Mouse (Mus musculus) MEL (cell line): ENCODE results near the gene Zbtb46.

Source experiments
- CTCF ChIP-seq, 3 experiments: IDR thresholded peaks in 2 of 3; conservative IDR thresholded peaks in 1 of 3; 2 replicates each; pipeline ENCODE4 v1.5.1; 2011 to 2012; ENCODE audit warnings: low read length in 3 of 3, low read depth in 2 of 3, mild to moderate bottlenecking in 2 of 3, improper control_type of control experiment in 1 of 3, inconsistent platforms in 1 of 3, mixed read lengths in 1 of 3, moderate library complexity in 1 of 3; ENCODE audit not compliant: control insufficient read depth in 1 of 3, insufficient read depth in 1 of 3, poor library complexity in 1 of 3, severe bottlenecking in 1 of 3
- MAFK ChIP-seq: IDR thresholded peaks from 2 replicates; pipeline ENCODE4 v1.6.1; 2011; ENCODE audit warnings: low read depth, mild to moderate bottlenecking, low read length, improper control_type of control experiment, borderline replicate concordance
- POLR2A ChIP-seq, 2 experiments: IDR thresholded peaks; 2 replicates each; pipeline ENCODE4 v1.6.1; 2011 to 2012; ENCODE audit warnings: low read length in 2 of 2, mild to moderate bottlenecking in 2 of 2, control low read depth in 1 of 2, improper control_type of control experiment in 1 of 2, low read depth in 1 of 2, moderate library complexity in 1 of 2; ENCODE audit not compliant: control insufficient read depth in 1 of 2, insufficient read depth in 1 of 2, poor library complexity in 1 of 2
- POLR2AphosphoS2 ChIP-seq: IDR thresholded peaks from 2 replicates; pipeline ENCODE4 v1.6.1; 2011; ENCODE audit warnings: low read length, improper control_type of control experiment
- POLR2AphosphoS5 ChIP-seq: IDR thresholded peaks from 2 replicates; pipeline ENCODE4 v1.6.1; 2012; ENCODE audit warnings: low read depth, borderline replicate concordance, mild to moderate bottlenecking, inconsistent platforms, low read length, moderate library complexity, mixed read lengths
- RAD21 ChIP-seq: IDR thresholded peaks from 2 replicates; pipeline ENCODE4 v1.6.1; 2011; ENCODE audit warnings: mild to moderate bottlenecking, low read depth, low read length, improper control_type of control experiment
- TCF12 ChIP-seq: IDR thresholded peaks from 2 replicates; pipeline ENCODE4 v1.6.1; 2014; ENCODE audit warnings: low read depth, mild to moderate bottlenecking, inconsistent platforms, low read length, improper control_type of control experiment, moderate library complexity

GRCm38 (mm10) chr2:181453274-181453673, 6.0 kb downstream of the Zbtb46 start:
- TF ChIP-seq TCF12 (no peak), POLR2AphosphoS2 (no peak), POLR2A (IDR thresholded peaks at IDR 0.05; ENCODE audit: control insufficient read depth in 1 of 2, insufficient read depth in 1 of 2, low read depth in 1 of 2, low read length in 2 of 2, poor library complexity in 1 of 2) (no peak), POLR2AphosphoS5 (no peak), RAD21 (peak; percentile 30), CTCF (IDR thresholded peaks at IDR 0.05 in 2 of 3, conservative IDR thresholded peaks at IDR 0.05 in 1 of 3; ENCODE audit: control insufficient read depth in 1 of 3, insufficient read depth in 1 of 3, low read depth in 2 of 3, low read length in 3 of 3, poor library complexity in 1 of 3, severe bottlenecking in 1 of 3) (peak in 2 of 3 experiments; percentile 49 to 64; a peak in 4 of 6 replicates), MAFK (no peak)
